Mouse (Mus musculus) megakaryocyte, embryonic 14.5 days (primary cell): ENCODE data around the gene Ankrd1. TPM values are rescaled to one million over a fixed set of nuclear protein-coding genes. Genes with fewer than 3 reads are reported as not detected.
A peak's percentile ranks its signal among the peaks of the same experiment; 100 is the strongest.

Experiments
- H3K27me3 ChIP-seq: replicated peaks from 2 replicates; pipeline ENCODE3; 2012; ENCODE audit warnings: inconsistent platforms
- H3K36me3 ChIP-seq: replicated peaks from 2 replicates; pipeline ENCODE3; 2012; ENCODE audit warnings: low read length, inconsistent platforms, mixed read lengths
- H3K4me1 ChIP-seq: 2 replicates; pipeline ENCODE4 v1.6.1; 2012; ENCODE audit warnings: inconsistent platforms
- H3K4me3 ChIP-seq: replicated peaks from 2 replicates; pipeline ENCODE3; 2012; ENCODE audit warnings: moderate library complexity, mild to moderate bottlenecking, inconsistent platforms
- H3K9me3 ChIP-seq: 2 replicates; pipeline ENCODE4 v1.6.1; 2012; ENCODE audit warnings: inconsistent platforms
- FLI1 ChIP-seq: IDR thresholded peaks from 2 replicates; pipeline ENCODE4 v1.6.1; 2012; ENCODE audit warnings: low read length, inconsistent platforms, mixed read lengths
- GATA1 ChIP-seq: IDR thresholded peaks from 3 replicates; pipeline ENCODE4 v1.6.1; 2012; ENCODE audit warnings: mixed read lengths, low read length, inconsistent platforms, borderline replicate concordance
- polyA plus RNA-seq: library from polyadenylated mRNA; stranded (reverse); fragments of >175 nt; gene quantifications from 2 replicates; pipeline ENCODE4 v1.2.3, GENCODE M21; 2012; ENCODE audit warnings: low replicate concordance; ENCODE audit not compliant: insufficient read depth

Ankrd1 gene
- not detected in 2 replicates for polyA plus RNA-seq

DNA sequence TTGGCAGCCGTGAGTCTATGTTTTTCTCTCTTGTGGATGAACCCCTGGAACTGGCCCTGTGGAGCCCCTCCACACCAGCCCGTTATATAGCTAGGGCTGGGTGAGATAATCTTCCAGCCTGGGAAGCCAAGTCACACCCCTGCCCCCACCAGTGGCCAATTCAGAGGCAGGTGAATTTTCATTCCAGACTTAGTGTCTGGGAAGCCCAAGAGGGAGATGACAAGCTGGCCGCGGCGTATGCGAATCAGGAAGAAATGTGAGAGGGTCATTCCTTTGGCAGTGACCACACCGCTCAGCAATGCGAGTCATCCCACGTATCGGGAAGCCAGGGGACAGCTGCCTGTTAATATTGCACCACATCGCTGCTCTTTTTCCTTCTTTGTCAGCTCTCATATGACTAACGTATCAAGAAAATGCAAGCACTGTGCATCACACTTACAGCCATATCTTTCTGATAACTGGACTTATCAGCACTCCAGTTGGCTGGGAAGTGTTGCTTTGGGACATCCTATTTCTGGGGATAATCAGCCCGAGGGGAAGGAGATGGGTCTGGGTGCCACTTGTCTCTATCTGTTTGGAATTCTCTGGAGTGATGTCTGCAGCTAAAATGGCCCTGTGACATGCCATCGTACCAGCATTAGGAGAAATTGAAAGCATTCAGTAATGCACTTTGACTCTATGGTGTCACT, at the start of gene Ankrd1:
Gene Ankrd1, minus strand, starts transcription at position 317 of the 689 bp plus-strand sequence.
- H3K4me3 ChIP-seq: peak within 1 kb of the TSS; percentile 7
- peaks cover 10% of the 10 kb centered on the region; the same call in 1 of the 2 replicates for H3K4me1 ChIP-seq
- no peak for TF ChIP-seq GATA1
- TF ChIP-seq FLI1: no peak
- H3K27me3 ChIP-seq: peaks cover 17% of the 10 kb centered on the region
- peaks cover 3% of the 10 kb centered on the region for H3K36me3 ChIP-seq
- H3K9me3 ChIP-seq: peaks cover 35% of the 10 kb centered on the region

DNA sequence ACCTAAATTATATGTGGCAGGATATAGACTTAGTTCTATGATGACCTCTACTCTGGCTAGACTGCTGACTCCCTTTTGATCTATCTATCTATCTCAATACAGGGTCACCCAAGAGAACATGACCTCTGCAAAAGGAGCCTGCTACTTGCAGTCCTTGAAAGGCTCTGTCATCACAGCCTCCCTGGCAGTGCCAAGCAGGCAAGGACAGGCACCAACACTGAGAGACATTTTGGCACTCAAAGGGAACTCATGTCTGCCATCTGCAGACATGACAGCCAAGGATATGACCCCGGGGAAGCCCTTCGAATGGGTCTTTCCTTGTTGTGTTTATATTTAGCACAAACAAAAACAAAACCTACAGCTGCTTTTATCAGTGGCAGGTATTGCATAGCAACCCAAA, 49.2 kb upstream of the Ankrd1 start:
- TF ChIP-seq FLI1 (no peak), GATA1 (no peak)
- Histone ChIP-seq H3K27me3 (peaks cover 1% of the 10 kb centered on the region), H3K9me3 (peaks cover 5% of the 10 kb centered on the region), H3K4me3 (no peak overlapping the region), H3K4me1 (peaks cover 10% of the 10 kb centered on the region), H3K36me3 (no peaks in the 10 kb centered on the region)

DNA sequence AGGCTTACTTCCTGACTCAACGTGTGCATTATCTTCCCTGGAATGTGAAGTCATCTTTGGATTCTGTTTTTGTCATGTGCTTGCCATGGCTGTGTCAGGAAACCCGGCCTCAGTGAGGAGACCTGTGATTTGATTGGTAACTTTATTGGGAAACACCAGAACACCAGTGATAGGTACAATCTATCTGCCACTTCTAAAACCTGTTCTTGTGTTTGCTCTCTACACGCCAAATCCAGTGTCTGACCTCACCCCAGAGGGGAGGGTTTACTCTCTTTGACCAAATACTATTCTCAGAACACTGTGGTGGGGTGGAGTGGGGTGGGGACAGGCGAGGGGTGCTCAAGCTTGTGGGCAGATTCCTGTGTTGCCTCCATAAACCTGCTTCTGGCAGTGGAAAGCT, 48.2 kb upstream of the Ankrd1 start:
- no peak for TF ChIP-seq GATA1
- no peak for TF ChIP-seq FLI1
- Histone ChIP-seq H3K4me1 (peaks cover 6% of the 10 kb centered on the region), H3K9me3 (peaks cover 5% of the 10 kb centered on the region)

DNA sequence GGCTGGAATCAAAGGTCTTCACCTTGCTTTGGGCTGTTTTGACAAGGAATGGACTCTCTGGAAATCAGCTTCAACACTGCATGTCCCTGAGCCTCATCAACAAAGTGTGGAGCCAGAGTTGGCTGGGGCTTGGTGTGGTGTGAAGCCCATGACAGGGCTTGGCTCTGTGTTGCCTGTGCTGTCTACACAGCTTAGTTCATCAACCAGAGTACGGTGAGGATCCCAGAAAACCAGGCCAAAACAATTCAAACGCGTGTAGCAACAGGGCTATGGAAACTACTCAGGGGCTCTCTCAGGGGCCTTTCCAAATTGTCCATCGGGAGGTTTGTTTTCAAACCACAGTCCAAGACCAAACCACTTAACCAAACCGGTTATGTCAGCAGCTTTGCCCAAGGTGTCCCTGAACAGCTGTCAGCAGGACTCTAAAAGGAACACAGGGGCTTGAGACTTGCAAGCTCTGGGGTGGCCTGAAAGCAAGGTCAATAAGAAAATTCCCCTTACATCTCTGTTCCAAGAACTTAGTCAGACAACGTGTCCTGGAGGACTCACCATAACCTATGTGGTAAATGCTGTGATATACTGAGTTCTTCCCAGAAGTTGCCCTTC, 47.5 kb upstream of the Ankrd1 start:
- Histone ChIP-seq H3K9me3 (peaks cover 5% of the 10 kb centered on the region), H3K4me1 (peaks cover 6% of the 10 kb centered on the region; the same call in 1 of the 2 replicates), H3K36me3 (no peaks in the 10 kb centered on the region), H3K27me3 (peaks cover 1% of the 10 kb centered on the region), H3K4me3 (no peak overlapping the region)
- no peak for TF ChIP-seq GATA1
- no peak for TF ChIP-seq FLI1

More for the DNA sequence above, 48.2 kb upstream of the Ankrd1 start:
- Histone ChIP-seq H3K36me3 (no peaks in the 10 kb centered on the region), H3K4me3 (no peak overlapping the region), H3K27me3 (peaks cover 1% of the 10 kb centered on the region)

DNA sequence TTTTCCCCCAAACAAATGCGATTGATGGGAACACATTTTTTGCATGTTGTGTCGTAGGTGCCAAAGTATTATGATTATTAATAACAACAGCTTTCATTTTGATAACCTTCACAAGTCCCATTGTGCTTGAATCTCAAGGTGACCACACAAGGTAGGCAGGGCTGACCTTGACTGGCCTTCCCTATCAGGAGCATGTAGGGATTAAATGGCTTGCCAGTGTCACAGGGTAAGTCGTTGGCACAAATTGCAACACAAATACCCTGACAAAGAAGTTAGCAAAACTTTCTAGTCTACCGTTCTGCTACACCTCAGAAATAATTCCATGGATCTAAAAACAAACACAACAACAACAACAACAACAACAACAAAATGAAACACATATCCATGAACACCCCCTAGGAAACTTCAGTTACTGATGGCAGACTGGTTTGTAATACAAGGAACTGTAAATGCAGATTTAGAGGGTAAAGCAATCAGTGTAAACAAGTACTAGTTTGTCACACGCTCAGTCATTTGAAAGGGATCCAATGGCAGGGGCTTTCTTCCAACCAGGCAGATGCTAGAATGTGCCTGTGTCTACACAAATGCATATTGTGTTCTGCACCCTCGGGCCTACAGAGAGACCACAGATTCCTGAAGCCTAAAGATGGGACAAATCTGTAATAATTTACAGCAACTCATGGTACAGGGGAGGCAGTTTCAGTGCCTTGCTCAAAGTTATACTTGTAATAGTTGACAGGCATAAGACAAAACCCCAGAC, 46.7 kb upstream of the Ankrd1 start:
- no peak for TF ChIP-seq GATA1
- no peak for TF ChIP-seq FLI1
- Histone ChIP-seq H3K4me3 (no peak overlapping the region), H3K4me1 (peaks cover 6% of the 10 kb centered on the region; the same call in 1 of the 2 replicates), H3K9me3 (peaks cover 5% of the 10 kb centered on the region), H3K27me3 (peaks cover 1% of the 10 kb centered on the region), H3K36me3 (no peaks in the 10 kb centered on the region)

DNA sequence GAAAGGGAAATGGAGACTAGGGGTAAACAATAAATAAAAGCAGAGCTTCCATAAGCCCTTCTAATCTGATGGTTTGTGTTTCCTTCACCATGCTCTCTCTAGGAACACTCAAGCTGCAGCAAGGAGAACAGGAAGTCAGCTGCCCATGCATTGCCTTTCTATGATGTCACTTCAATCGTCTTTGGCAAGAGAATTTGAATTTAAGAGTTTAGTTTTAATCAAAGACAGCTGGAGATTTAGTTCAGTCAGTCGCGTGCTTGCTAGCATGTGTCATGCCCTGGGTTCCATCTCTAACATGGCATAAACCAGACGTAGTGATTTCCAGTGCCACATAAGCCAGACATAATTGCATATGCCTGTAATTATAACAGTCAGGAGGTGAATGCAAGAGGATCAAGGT, 45.5 kb upstream of the Ankrd1 start:
- Histone ChIP-seq H3K4me3 (no peak overlapping the region), H3K4me1 (peaks cover 5% of the 10 kb centered on the region; the same call in 1 of the 2 replicates), H3K27me3 (peaks cover 1% of the 10 kb centered on the region), H3K9me3 (no peaks in the 10 kb centered on the region), H3K36me3 (no peaks in the 10 kb centered on the region)
- TF ChIP-seq GATA1 (no peak), FLI1 (no peak)

DNA sequence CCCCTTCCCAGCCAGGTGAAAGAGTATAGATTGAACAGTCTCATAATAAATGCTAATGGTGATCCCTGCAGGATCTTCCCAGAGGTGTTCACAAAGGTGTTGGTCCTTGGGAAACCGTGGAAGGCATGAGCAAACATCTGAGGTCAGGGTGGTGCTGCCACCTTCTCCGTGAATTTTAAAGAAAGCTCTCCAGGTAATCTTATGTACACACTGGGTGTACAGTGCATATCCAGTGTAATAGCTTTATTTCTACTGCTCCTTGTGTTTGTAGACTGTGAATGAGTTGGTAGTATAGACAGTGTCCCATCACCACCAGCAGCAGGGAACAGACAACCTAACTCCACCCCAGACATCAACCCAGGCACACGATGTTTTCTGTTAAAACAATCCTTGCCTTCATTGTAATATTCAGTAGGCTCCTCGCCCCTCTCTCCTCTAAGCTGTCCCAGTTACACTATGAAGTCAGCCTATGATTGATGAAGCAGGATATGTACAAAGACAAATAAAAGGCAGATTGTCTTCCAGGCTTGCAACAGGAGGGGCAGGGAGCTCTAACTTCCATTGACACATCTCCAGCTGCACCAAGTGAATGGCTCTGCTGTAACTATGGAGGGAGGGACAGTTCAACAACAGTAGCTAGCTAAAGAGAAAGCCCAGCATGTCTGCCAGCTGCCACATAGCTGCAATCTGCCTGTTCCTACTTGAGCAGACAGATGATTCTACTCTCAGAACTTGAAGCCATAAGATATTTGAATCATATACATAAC, 30.5 kb upstream of the Ankrd1 start:
- H3K36me3 ChIP-seq: no peaks in the 10 kb centered on the region
- no peaks in the 10 kb centered on the region for H3K9me3 ChIP-seq
- peaks cover 5% of the 10 kb centered on the region for H3K27me3 ChIP-seq
- H3K4me3 ChIP-seq: no peak overlapping the region
- H3K4me1 ChIP-seq: peaks cover 4% of the 10 kb centered on the region; the same call in 1 of the 2 replicates
- no peak for TF ChIP-seq GATA1
- no peak for TF ChIP-seq FLI1

DNA sequence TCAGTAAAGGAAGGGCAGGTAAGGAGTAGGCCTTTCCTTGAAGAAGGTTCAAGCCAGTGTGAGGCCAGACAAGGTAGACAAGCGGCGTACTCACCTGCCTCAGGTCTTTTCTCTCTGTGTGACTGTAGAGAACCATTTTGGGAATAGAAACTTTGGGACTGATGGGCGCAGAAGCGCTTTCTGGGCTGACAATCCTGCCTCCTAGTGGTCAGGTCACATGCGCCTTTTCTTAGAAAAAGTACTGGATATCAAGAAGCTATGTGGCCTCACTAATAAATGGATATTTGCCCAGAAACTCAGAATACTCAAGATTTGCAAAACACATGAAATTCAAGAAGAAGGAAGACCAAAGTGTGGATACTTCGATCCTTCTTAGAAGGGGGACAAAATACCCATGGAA, 28.7 kb upstream of the Ankrd1 start:
- no peak for TF ChIP-seq FLI1
- TF ChIP-seq GATA1: no peak
- Histone ChIP-seq H3K9me3 (peaks cover 8% of the 10 kb centered on the region; the same call in 1 of the 2 replicates), H3K4me3 (no peak overlapping the region), H3K27me3 (peaks cover 5% of the 10 kb centered on the region), H3K36me3 (no peaks in the 10 kb centered on the region), H3K4me1 (peaks cover 4% of the 10 kb centered on the region; the same call in 1 of the 2 replicates)

DNA sequence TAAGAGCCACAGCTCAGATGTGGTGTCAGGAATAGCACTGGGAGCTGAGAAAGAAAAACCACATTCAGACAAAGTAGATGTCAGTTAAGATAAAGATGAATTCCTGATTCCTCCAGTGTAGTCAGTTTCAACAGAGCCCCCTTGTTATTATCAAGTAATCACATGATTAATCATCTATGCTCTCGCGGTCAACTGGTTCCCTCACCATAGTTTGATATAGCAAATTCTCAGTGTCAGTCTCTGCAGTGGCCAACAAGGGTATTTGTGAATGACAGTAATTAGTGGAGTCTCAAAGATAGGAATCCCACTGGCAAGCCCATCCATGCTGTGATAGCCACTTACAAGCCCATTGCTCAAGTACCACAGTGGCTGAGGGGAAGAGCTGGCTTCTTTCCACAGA, 23.7 kb upstream of the Ankrd1 start:
- Histone ChIP-seq H3K4me3 (no peak overlapping the region), H3K4me1 (peaks cover 4% of the 10 kb centered on the region; the same call in 1 of the 2 replicates), H3K36me3 (no peaks in the 10 kb centered on the region), H3K9me3 (peaks cover 8% of the 10 kb centered on the region; the same call in 1 of the 2 replicates), H3K27me3 (no peaks in the 10 kb centered on the region)
- no peak for TF ChIP-seq GATA1
- no peak for TF ChIP-seq FLI1
